Mouse (Mus musculus) kidney, adult 2 months (tissue): ENCODE measurements around the gene H2-M10.3.
"Not testable (repeated sequence)": the region's sequence is repeated elsewhere in the genome, so short reads cannot be mapped to it uniquely, and the experiment has no call there.

Experiments used
- CTCF ChIP-seq: fragments of 200-500 bp; conservative IDR thresholded peaks from 2 replicates; pipeline ENCODE4 v1.5.1; 2011; ENCODE audit warnings: low read depth, mild to moderate bottlenecking, control low read depth, low read length, moderate library complexity, mixed read lengths; ENCODE audit not compliant: insufficient read depth, insufficient read length
- POLR2A ChIP-seq: fragments of 200-500 bp; IDR thresholded peaks from one replicate; pipeline ENCODE4 v1.6.1; 2011; ENCODE audit warnings: low read depth, low read length, control low read depth

DNA sequence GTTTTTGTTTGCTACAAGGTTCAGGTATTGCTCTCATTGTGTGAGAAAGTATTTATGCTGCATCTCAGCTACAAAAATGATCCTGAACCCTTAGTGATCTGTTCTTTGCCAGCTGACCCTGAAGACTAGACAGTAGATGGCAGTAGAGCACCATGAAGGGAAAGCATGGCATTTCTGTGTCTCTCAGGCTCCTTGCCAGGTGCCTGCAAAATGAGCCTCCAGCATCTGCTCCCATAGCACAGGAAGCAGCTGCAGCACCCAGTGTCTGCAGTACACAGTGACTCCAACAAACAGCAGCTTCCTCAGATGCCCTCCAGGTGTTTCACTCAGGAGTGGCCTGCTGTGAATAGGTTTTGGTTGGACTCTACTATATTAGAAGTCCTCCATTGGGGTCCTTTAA, 12.9 kb downstream of the H2-M10.3 start:
- peak; percentile 56 for TF ChIP-seq CTCF
- TF ChIP-seq POLR2A: not testable (repeated sequence)
